Mouse (Mus musculus) limb, embryonic 10.5 days (tissue): ENCODE results near the gene Cpeb4. TPM values are rescaled to one million over a fixed set of nuclear protein-coding genes. Genes with fewer than 3 reads are reported as not detected.
A peak's percentile ranks its signal among the peaks of the same experiment; 100 is the strongest.

Source experiments
- DNase-seq: peaks from one replicate; pipeline ENCODE4 v3.0.0-alpha.2; 2017; ENCODE audit warnings: low spot score
- H3K27ac ChIP-seq: fragments of 300-500 bp; sonication (generic); 2 replicates; pipeline ENCODE4 v1.5.1; 2016; ENCODE audit warnings: mild to moderate bottlenecking
- H3K27me3 ChIP-seq: fragments of 300-500 bp; sonication (generic); 2 replicates; pipeline ENCODE4 v1.6.1; 2016; ENCODE audit warnings: low read depth, mild to moderate bottlenecking; ENCODE audit not compliant: poor library complexity, severe bottlenecking
- H3K36me3 ChIP-seq: fragments of 300-500 bp; sonication (generic); 2 replicates; pipeline ENCODE4 v1.6.1; 2016; ENCODE audit warnings: mild to moderate bottlenecking, moderate library complexity
- H3K4me1 ChIP-seq: fragments of 300-500 bp; sonication (generic); 2 replicates; pipeline ENCODE4 v1.6.1; 2016
- H3K4me3 ChIP-seq: fragments of 300-500 bp; sonication (generic); 2 replicates; pipeline ENCODE4 v1.5.1; 2016; ENCODE audit warnings: mild to moderate bottlenecking, moderate library complexity
- H3K9me3 ChIP-seq: fragments of 300-500 bp; sonication (generic); replicated peaks from 2 replicates; pipeline ENCODE4 v1.6.1; 2016; ENCODE audit warnings: mild to moderate bottlenecking
- WGBS: fragments of 180-500 bp; shearing (Covaris S2); methylation state at CpG from one replicate; pipeline ENCODE4 v1.1.7; 2016; 5-methylcytosine and 5-hydroxymethylcytosine counted together
- polyA plus RNA-seq: library from polyadenylated mRNA; unstranded; fragments of >200 nt; fragmentation: Nextera tagmentation; extraction: Ambion mirVana; gene quantifications from 2 replicates; pipeline ENCODE4 v1.2.1, GENCODE M21; 2016

The Cpeb4 gene
- polyA plus RNA-seq, result 1.0 and 1.7 TPM in 2 replicates

DNA sequence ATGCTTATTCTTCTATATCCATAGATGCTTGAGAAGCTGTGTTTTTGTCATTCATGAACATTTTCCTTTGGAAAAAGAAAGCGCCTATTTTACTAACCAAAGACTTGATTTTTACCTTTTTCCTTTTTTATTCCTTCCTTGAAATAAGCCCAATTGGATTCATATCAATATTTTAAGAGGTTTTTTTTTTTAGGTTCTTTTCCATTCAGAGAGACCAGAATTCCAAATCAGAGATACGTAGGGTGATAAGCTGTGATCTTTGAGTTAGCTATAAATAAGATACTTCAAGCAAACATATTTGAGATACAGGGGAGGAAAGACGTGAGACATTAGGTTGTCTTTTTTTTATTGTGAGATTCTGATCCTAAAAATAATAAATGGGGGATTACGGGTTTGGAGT lies at the start of gene Cpeb4:
Gene Cpeb4, plus strand, starts transcription at position 301 of the 400 bp plus-strand sequence.
- Histone ChIP-seq H3K4me3 (peak within 1 kb of the TSS; percentile 83), H3K9me3 (no peaks in the 10 kb centered on the region), H3K4me1 (peaks cover 20% of the 10 kb centered on the region), H3K36me3 (no peaks in the 10 kb centered on the region), H3K27me3 (no peaks in the 10 kb centered on the region), H3K27ac (peak within 1 kb of the TSS; percentile 96)
- 90% methylated on average over 4 of the region's 4 CpGs for WGBS
- no peak for DNase-seq

DNA sequence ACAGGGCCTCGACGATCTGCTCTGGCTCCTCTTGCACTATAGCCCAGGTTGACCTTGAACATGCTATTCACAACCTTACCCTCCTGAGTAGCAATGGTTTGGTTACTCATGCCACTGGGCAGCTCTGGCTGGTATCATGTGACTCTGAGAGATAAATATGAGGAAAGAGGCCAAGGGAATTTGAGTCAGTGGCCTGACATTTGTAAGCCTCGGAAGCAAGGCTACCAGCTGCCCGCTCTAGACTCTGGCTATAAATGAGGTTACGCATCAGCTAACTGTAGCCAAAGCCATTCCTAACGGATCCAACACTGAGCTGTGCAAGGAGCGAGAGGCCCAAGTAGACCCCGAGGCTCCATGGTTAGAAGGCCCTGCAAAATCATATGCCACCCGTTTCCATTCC lies 49.5 kb upstream of the Cpeb4 start:
- WGBS, result 94% methylated on average over 9 of the region's 9 CpGs
- Histone ChIP-seq H3K27ac (peak overlapping the region; percentile 40), H3K27me3 (no peaks in the 10 kb centered on the region), H3K4me3 (no peak overlapping the region), H3K4me1 (peaks cover 20% of the 10 kb centered on the region), H3K36me3 (no peaks in the 10 kb centered on the region), H3K9me3 (no peaks in the 10 kb centered on the region)
- DNase-seq, result no peak

DNA sequence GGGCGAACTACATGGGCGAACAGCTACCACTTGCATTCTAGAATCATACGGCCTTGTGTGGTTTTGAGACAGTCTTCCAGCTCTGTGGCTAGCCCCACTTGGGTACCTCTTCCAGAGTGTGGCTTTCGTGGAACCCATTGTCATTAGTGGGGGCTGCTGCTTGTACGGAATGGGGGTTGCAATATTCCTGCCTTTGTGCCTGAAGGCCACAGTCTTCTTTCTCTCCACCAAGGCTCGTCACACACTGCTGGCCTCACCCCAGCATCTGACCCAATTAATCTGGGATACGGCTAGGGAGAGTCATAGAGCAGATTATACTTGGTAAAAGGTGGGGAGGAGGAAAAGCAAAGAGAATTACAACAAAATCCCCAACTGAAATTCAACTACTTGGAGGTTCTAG lies 48.5 kb upstream of the Cpeb4 start:
- Histone ChIP-seq H3K4me1 (peaks cover 27% of the 10 kb centered on the region), H3K27ac (no peak overlapping the region), H3K27me3 (no peaks in the 10 kb centered on the region), H3K9me3 (no peaks in the 10 kb centered on the region), H3K4me3 (no peak overlapping the region), H3K36me3 (no peaks in the 10 kb centered on the region)
- no peak for DNase-seq
- 93% methylated on average over 7 of the region's 7 CpGs for WGBS

DNA sequence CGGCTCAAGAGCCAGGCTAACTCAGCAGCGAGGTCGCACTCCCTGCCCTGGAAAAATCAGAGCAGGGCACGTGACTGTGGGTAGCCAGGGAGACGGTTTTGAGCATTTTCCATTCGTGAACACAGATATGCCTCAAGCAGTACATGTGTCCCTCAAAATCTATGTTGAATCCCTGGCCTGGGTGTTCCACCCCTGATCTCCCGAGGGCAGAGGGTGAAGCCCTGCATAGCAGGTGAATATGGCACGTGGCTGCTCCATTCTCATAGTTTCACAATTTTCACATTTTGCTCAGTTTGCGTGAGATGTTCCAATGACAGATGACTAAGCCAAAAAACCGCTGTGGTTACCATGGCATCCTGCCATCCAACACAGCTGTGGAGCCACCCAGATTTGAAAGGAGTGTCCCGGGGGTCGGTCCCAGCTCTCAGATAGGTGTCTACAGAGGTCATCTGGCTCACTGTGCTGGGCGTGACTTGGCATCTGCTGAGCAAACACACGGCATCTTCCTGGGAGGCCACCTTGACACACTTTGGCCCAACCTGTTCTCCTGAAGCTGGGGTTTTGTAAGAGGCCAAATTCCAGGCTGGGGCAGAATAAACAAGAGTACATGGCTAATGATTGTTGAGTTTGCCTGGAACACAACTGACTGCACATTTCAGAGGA lies 47.4 kb upstream of the Cpeb4 start:
- no peaks in the 10 kb centered on the region for H3K9me3 ChIP-seq
- H3K4me3 ChIP-seq, result no peak overlapping the region
- H3K4me1 ChIP-seq, result peaks cover 29% of the 10 kb centered on the region
- no peaks in the 10 kb centered on the region for H3K36me3 ChIP-seq
- no peak overlapping the region for H3K27ac ChIP-seq
- WGBS, result 86% methylated on average over 14 of the region's 14 CpGs
- DNase-seq, result no peak
- H3K27me3 ChIP-seq, result no peaks in the 10 kb centered on the region

DNA sequence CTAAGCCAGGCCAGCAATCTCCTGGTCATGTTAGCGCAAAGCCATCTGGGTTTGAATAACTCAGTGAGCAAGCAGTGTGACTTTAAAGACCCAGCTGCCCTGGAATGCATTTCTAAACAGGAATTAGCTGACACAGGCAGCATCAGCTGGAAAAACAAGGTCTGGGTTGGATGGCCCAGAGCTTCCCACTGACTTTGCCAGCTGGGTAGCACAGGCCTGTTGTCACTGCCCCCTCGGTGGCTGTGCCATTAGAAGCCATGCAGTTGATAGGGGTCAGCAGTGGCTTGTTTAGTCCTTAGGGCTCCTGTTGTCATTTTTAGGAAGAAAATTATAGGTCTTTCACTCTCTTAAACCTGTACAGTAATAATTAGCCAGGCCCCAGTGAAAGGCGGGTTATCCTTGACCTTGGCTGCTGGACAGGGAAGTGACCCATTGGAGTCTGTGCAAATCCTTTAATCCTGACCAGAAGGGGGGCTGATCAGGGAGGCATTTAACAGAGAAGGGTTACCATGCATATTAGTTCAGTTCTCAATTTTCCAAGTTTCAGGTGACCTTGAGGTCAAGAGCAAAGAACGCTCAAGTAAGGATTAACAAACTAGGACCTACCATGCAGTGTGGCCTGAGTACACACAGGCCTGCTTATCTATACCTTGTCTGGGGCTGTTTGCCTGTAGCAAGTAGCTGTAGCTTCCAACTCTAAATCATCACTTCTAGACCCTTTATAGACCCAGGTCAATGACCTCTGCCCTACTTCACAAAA lies 43.8 kb upstream of the Cpeb4 start:
- Histone ChIP-seq H3K4me3 (no peak overlapping the region), H3K4me1 (peaks cover 24% of the 10 kb centered on the region; the same call in 1 of the 2 replicates), H3K36me3 (no peaks in the 10 kb centered on the region), H3K27ac (no peak overlapping the region), H3K27me3 (no peaks in the 10 kb centered on the region), H3K9me3 (no peaks in the 10 kb centered on the region)
- no peak for DNase-seq
- WGBS, result 75% methylated on average over 4 of the region's 4 CpGs

DNA sequence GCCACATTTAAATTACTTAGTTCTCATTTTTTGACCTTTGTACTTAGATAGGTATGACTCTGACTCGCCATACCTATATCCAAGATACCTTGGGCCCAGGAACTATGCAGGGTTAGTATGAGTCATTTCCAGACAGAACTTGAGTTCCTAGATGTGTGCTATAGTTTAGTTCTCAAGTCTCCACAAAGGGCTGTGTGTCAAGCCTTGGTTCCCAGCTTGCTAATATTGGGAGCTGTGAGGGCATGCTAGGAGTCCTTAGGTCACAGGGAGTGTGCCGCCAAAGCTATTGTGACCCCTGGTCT lies 43.3 kb upstream of the Cpeb4 start:
- Histone ChIP-seq H3K36me3 (no peaks in the 10 kb centered on the region), H3K27me3 (no peaks in the 10 kb centered on the region), H3K4me3 (no peak overlapping the region), H3K4me1 (peaks cover 24% of the 10 kb centered on the region; the same call in 1 of the 2 replicates), H3K27ac (no peak overlapping the region), H3K9me3 (no peaks in the 10 kb centered on the region)
- no peak for DNase-seq
- WGBS, result 76% methylated on average over 2 of the region's 2 CpGs

DNA sequence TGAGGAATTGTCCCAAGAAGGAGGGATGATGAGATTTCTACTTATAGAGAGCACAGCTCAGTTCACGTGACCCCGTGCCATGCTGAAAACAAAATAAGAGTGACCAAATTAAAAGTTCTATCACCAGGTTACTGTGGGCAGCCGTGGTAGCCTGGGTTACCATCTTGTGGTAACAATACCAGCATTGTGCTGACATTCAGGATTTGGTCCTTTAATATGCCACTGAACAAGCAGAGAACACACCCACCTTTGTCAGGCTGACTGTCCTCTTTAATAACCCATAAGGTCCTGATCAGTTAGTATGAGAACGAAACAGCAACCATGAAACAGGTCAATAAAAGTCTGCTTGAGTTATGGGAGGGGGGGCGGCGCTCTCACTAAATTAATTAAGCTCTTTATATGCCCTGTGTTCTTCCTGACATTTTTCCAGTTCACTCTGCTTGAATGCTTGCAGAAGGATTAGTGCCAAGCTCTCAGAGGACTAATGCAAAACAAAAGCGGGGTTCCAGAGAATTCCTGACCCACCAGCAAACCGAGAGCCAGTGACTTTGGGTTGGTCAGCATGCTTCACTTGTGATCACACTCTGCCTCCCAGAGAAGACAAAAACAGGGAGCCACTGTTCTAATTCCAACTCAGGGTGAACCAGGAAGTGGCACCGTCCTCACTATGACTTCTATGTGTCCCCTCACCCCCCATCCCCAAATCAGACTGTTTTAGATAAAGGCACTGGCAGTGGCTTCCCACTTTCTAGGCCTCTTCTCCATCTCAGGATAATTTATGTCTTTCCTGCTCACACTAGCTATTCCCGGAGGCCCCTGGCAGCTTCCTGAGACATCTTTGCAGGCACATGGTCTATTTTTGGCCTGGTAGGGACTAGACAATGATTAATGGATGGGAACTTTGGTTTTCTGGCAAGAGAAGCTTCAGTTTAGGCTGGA lies 41.5 kb upstream of the Cpeb4 start:
- H3K27me3 ChIP-seq, result no peaks in the 10 kb centered on the region
- peaks cover 24% of the 10 kb centered on the region; the same call in 1 of the 2 replicates for H3K4me1 ChIP-seq
- no peaks in the 10 kb centered on the region for H3K36me3 ChIP-seq
- 68% methylated on average over 10 of the region's 10 CpGs for WGBS
- H3K4me3 ChIP-seq, result no peak overlapping the region
- H3K27ac ChIP-seq, result no peak overlapping the region
- no peak for DNase-seq
- H3K9me3 ChIP-seq, result no peaks in the 10 kb centered on the region

DNA sequence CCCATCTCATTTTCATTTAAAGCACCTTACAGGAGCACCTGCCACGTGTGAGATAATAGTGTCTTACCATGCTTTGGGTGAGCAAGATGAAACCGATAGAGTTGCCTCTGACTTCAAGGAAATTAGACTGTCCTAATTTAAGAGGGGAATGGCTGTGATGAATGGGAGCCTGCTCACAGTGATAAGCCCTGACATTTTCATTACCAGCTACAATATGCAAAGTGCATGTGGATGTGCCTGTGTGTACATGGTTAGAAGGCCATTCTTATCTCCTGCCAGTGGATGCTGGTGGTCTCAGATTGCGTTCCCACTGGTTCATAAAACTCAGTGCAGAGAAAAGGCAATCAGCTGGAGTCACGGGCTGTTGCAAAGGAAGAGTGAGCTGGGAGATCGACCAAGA lies 40.6 kb upstream of the Cpeb4 start:
- H3K4me3 ChIP-seq, result no peak overlapping the region
- DNase-seq, result no peak
- H3K4me1 ChIP-seq, result peaks cover 24% of the 10 kb centered on the region; the same call in 1 of the 2 replicates
- H3K27me3 ChIP-seq, result no peaks in the 10 kb centered on the region
- H3K9me3 ChIP-seq, result no peaks in the 10 kb centered on the region
- no peak overlapping the region for H3K27ac ChIP-seq
- 70% methylated on average over 5 of the region's 5 CpGs for WGBS
- H3K36me3 ChIP-seq, result no peaks in the 10 kb centered on the region

DNA sequence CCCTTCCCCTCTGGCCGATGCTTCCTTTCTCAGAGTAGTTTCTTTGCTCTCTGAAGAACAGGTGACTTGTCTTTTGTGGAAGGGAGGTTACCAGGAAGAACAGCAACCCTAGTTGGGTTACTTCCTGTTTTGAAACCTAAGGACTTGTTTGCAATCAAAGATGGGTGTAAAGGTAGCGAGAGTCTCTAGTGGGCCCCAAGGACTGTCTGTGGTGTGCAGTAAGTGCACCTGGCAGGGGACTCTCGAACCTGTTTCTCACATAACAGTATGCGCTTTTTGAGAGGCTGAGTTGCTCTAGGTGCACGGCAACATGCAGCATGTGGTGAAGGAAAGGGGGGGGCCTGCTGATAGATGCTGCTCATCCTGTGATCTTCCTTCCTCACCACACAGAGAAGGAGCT lies 40.0 kb upstream of the Cpeb4 start:
- no peak overlapping the region for H3K27ac ChIP-seq
- no peaks in the 10 kb centered on the region for H3K36me3 ChIP-seq
- no peak for DNase-seq
- no peaks in the 10 kb centered on the region for H3K9me3 ChIP-seq
- 91% methylated on average over 5 of the region's 5 CpGs for WGBS
- H3K4me3 ChIP-seq, result no peak overlapping the region
- H3K4me1 ChIP-seq, result peaks cover 24% of the 10 kb centered on the region; the same call in 1 of the 2 replicates
- no peaks in the 10 kb centered on the region for H3K27me3 ChIP-seq

DNA sequence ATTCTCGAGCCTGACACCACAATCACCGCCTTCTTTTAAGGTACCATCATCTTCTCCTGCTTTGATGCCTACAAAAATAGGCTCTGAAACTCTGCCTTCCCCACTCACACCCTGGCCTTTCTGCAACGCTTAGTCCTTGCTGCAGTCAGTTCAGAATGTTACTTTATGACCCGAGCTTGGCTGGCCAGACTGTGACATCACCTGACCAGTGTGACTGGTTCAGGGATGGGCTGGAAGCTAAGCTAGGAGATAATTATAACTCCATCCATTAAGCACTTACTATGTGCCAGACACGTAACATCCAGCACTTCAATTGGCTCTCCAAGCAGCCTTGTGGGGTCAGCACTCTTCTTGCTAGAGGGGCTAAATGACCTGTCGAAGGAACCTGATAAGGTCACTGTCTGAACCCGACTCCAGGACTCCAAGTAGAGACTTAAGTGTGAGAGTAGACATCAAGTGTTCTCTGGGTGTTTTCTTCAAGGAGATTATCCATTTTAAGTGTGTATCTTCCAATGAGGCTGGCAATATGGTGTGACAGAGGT lies 39.5 kb upstream of the Cpeb4 start:
- no peak overlapping the region for H3K27ac ChIP-seq

DNA sequence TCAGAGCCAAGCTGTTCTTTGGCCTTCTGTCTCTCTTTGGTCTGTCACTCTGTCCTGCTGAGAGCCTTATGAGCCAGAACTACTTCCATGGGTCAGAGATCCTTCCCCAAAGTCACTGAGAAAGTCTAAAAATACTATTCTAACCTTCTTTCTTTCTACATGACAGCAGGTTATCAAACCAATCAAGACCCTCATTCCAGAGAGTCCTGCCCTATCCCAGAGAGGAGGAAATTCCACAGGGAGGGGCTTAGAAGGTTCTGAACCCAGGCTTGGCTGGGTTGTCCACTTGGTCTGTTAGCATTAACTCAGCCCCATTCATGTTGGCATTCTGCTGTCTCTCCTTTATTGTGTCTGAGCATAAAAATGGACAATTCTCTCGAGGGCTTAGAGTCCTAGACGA lies 38.5 kb upstream of the Cpeb4 start:
- no peaks in the 10 kb centered on the region for H3K9me3 ChIP-seq
- no peak overlapping the region for H3K27ac ChIP-seq
- DNase-seq, result no peak
- 62% methylated on average over 2 of the region's 2 CpGs for WGBS
- no peaks in the 10 kb centered on the region for H3K27me3 ChIP-seq
- H3K4me3 ChIP-seq, result no peak overlapping the region
- no peaks in the 10 kb centered on the region for H3K36me3 ChIP-seq
- H3K4me1 ChIP-seq, result peaks cover 16% of the 10 kb centered on the region; the same call in 1 of the 2 replicates

More for the DNA sequence above, 39.5 kb upstream of the Cpeb4 start:
- no peak overlapping the region for H3K4me3 ChIP-seq
- H3K36me3 ChIP-seq, result no peaks in the 10 kb centered on the region
- no peaks in the 10 kb centered on the region for H3K9me3 ChIP-seq
- peaks cover 24% of the 10 kb centered on the region; the same call in 1 of the 2 replicates for H3K4me1 ChIP-seq
- no peak for DNase-seq
- no peaks in the 10 kb centered on the region for H3K27me3 ChIP-seq
- WGBS, result 77% methylated on average over 7 of the region's 7 CpGs

DNA sequence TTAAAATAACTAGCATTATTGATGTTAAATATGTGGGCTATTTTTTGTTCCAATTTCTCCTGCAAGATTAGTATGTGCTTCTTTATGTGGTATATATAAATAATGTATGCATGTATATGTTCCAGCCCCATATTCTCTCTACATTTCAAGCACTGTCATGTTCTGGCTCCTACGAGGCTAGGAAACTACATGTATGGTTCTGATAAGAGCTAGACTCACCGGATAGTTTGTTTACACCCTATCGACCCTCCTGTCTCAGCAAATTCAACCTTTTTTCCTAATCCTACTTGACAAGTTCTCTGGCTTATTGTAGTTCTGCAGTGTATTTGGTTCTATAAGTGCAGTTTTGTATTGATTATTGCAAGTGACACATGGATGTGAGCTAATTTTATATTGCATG lies 36.7 kb upstream of the Cpeb4 start:
- Histone ChIP-seq H3K27me3 (no peaks in the 10 kb centered on the region), H3K4me3 (no peak overlapping the region), H3K36me3 (no peaks in the 10 kb centered on the region), H3K4me1 (peaks cover 11% of the 10 kb centered on the region; the same call in 1 of the 2 replicates), H3K27ac (no peak overlapping the region), H3K9me3 (no peaks in the 10 kb centered on the region)
- 90% methylated on average over 3 of the region's 3 CpGs for WGBS
- DNase-seq, result no peak
